Mouse (Mus musculus): ENCODE results near the gene Olfr933. TPM values are rescaled to one million over a fixed set of nuclear protein-coding genes. Genes with fewer than 3 reads are reported as not detected.

Olfr933 gene
- not detected for polyA plus RNA-seq (2017; shearing (Covaris generic))

GRCm38 (mm10) chr9:38972013-38972412, at the start of gene Olfr933:
TSS of gene Olfr933 (plus strand) at chr9:38972313.

GRCm38 (mm10) chr9:38929509-38929908, 42.6 kb upstream of the Olfr933 start, which contains the start of gene Olfr930:
TSS of gene Olfr930 (plus strand) at chr9:38929809.

GRCm38 (mm10) chr9:38988215-38988614, 16.1 kb downstream of the Olfr933 start, which contains the start of gene Olfr934:
TSS of gene Olfr934 (minus strand) at chr9:38988315.

GRCm38 (mm10) chr9:38999583-38999982, 27.5 kb downstream of the Olfr933 start, which contains the start of gene Olfr935:
TSS of gene Olfr935 (minus strand) at chr9:38999683.

GRCm38 (mm10) chr9:39023277-39023676, 51.2 kb downstream of the Olfr933 start, which contains the start of gene Olfr146:
TSS of gene Olfr146 (minus strand) at chr9:39023377.

Other genes with a start within 250 kb of the Olfr933 start
- gene Olfr920, start 220.0 kb upstream of the Olfr933 start, polyA plus RNA-seq (2017; shearing (Covaris generic)): 0.10 TPM
- 0.06 TPM for gene Olfr921, start 199.2 kb upstream of the Olfr933 start, polyA plus RNA-seq (2017; shearing (Covaris generic))
- not detected for gene Olfr922, start 157.7 kb upstream of the Olfr933 start, polyA plus RNA-seq (2017; shearing (Covaris generic))
- 0.24 TPM for gene Olfr923, start 145.8 kb upstream of the Olfr933 start, polyA plus RNA-seq (2017; shearing (Covaris generic))
- gene Olfr924, start 127.9 kb upstream of the Olfr933 start, polyA plus RNA-seq (2017; shearing (Covaris generic)): not detected
- gene Olfr26, start 117.3 kb upstream of the Olfr933 start, polyA plus RNA-seq (2017; shearing (Covaris generic)): not detected
- gene Olfr926, start 95.2 kb upstream of the Olfr933 start, polyA plus RNA-seq (2017; shearing (Covaris generic)): not detected
- not detected for gene Olfr930, start 42.5 kb upstream of the Olfr933 start, polyA plus RNA-seq (2017; shearing (Covaris generic))
- gene Olfr934, start 16.0 kb downstream of the Olfr933 start, polyA plus RNA-seq (2017; shearing (Covaris generic)): not detected
- not detected for gene Olfr935, start 27.4 kb downstream of the Olfr933 start, polyA plus RNA-seq (2017; shearing (Covaris generic))
- not detected for gene Olfr146, start 51.1 kb downstream of the Olfr933 start, polyA plus RNA-seq (2017; shearing (Covaris generic))
- not detected for gene Olfr937, start 92.6 kb downstream of the Olfr933 start, polyA plus RNA-seq (2017; shearing (Covaris generic))
- not detected for gene Olfr938, start 106.6 kb downstream of the Olfr933 start, polyA plus RNA-seq (2017; shearing (Covaris generic))
- not detected for gene Olfr27, start 155.8 kb downstream of the Olfr933 start, polyA plus RNA-seq (2017; shearing (Covaris generic))
- 0.05 TPM for gene Olfr943, start 194.0 kb downstream of the Olfr933 start, polyA plus RNA-seq (2017; shearing (Covaris generic))
- gene Olfr944, start 229.6 kb downstream of the Olfr933 start, polyA plus RNA-seq (2017; shearing (Covaris generic)): not detected